Mouse (Mus musculus) limb, embryonic 13.5 days (tissue): ENCODE results near the gene Arid3a. TPM values are rescaled to one million over a fixed set of nuclear protein-coding genes. Genes with fewer than 3 reads are reported as not detected.
"Not testable (repeated sequence)": the region's sequence is repeated elsewhere in the genome, so short reads cannot be mapped to it uniquely, and the experiment has no call there.

Source experiments
- ATAC-seq: fragments of 200-750 bp; cut with Nextera tagmentation; 2 replicates; pipeline ENCODE4 v1.8.0; 2017; ENCODE audit warnings: low read depth, moderate number of reproducible peaks, moderate TSS enrichment; ENCODE audit not compliant: low FRiP score
- H3K27ac ChIP-seq: fragments of 300-500 bp; sonication (generic); 2 replicates; pipeline ENCODE4 v1.5.1; 2015; ENCODE audit warnings: inconsistent platforms, mild to moderate bottlenecking, moderate library complexity
- H3K27me3 ChIP-seq: fragments of 300-500 bp; sonication (generic); 2 replicates; pipeline ENCODE4 v1.6.1; 2015; ENCODE audit warnings: mild to moderate bottlenecking, inconsistent platforms
- H3K36me3 ChIP-seq: fragments of 300-500 bp; sonication (generic); 2 replicates; pipeline ENCODE4 v1.6.1; 2015; ENCODE audit warnings: inconsistent platforms, mild to moderate bottlenecking, moderate library complexity
- H3K4me1 ChIP-seq: fragments of 300-500 bp; sonication (generic); 2 replicates; pipeline ENCODE4 v1.6.1; 2015; ENCODE audit warnings: inconsistent platforms
- H3K4me2 ChIP-seq: fragments of 300-500 bp; sonication (generic); replicated peaks from 2 replicates; pipeline ENCODE4 v1.6.1; 2015; ENCODE audit warnings: inconsistent platforms, mild to moderate bottlenecking, moderate library complexity
- H3K4me3 ChIP-seq: fragments of 300-500 bp; sonication (generic); 2 replicates; pipeline ENCODE4 v1.5.1; 2015; ENCODE audit warnings: moderate library complexity, mild to moderate bottlenecking, inconsistent platforms
- H3K9ac ChIP-seq: fragments of 300-500 bp; sonication (generic); 2 replicates; pipeline ENCODE4 v1.6.1; 2015; ENCODE audit warnings: mild to moderate bottlenecking, inconsistent platforms
- H3K9me3 ChIP-seq: fragments of 300-500 bp; sonication (generic); 2 replicates; pipeline ENCODE4 v1.6.1; 2016; ENCODE audit warnings: inconsistent platforms
- WGBS: fragments of 180-500 bp; shearing (Covaris S2); methylation state at CpG from one replicate; pipeline ENCODE4 v1.1.7; 2015; 5-methylcytosine and 5-hydroxymethylcytosine counted together
- polyA plus RNA-seq: library from polyadenylated mRNA; unstranded; fragments of >200 nt; fragmentation: Nextera tagmentation; extraction: Ambion mirVana; gene quantifications from 2 replicates; pipeline ENCODE4 v1.2.1, GENCODE M21; 2015

The Arid3a gene
- polyA plus RNA-seq, 1 experiment from 2014 or later, result 6.2 TPM

GRCm38 (mm10) chr10:79945507-79946234 lies 18.8 kb downstream of the Arid3a start:
- peak overlapping the region; percentile 32 for H3K4me2 ChIP-seq
- H3K4me1 ChIP-seq, result peaks cover 43% of the 10 kb centered on the region
- ATAC-seq, result peak; percentile 38; the same call in 1 of the 2 replicates
- H3K9me3 ChIP-seq, result no peaks in the 10 kb centered on the region
- H3K27me3 ChIP-seq, result no peaks in the 10 kb centered on the region
- H3K4me3 ChIP-seq, result no peak overlapping the region
- H3K9ac ChIP-seq, result peak overlapping the region; percentile 51
- H3K36me3 ChIP-seq, result peaks cover 63% of the 10 kb centered on the region
- H3K27ac ChIP-seq, result peak overlapping the region; percentile 52; the same call in 1 of the 2 replicates
- 18% methylated on average over 16 of the region's 16 CpGs for WGBS

GRCm38 (mm10) chr10:79946752-79947322 lies 20.0 kb downstream of the Arid3a start:
- H3K4me1 ChIP-seq, result peaks cover 43% of the 10 kb centered on the region
- 0 out of 2 replicates have a peak, but pooled peaks have one; percentile 14 for ATAC-seq
- H3K27ac ChIP-seq, result peak overlapping the region; percentile 16; the same call in 1 of the 2 replicates
- H3K9me3 ChIP-seq, result no peaks in the 10 kb centered on the region
- H3K4me2 ChIP-seq, result peak overlapping the region; percentile 23; the same call in 1 of the 2 replicates
- peaks cover 64% of the 10 kb centered on the region for H3K36me3 ChIP-seq
- H3K27me3 ChIP-seq, result no peaks in the 10 kb centered on the region
- H3K9ac ChIP-seq, result peak overlapping the region; percentile 31
- H3K4me3 ChIP-seq, result no peak overlapping the region
- 22% methylated on average over 7 of the region's 7 CpGs for WGBS

GRCm38 (mm10) chr10:79947502-79947901 lies 20.7 kb downstream of the Arid3a start:
- no peaks in the 10 kb centered on the region for H3K9me3 ChIP-seq
- ATAC-seq, result no peak
- WGBS, result 68% methylated on average over 6 of the region's 6 CpGs
- peaks cover 59% of the 10 kb centered on the region for H3K36me3 ChIP-seq
- H3K4me3 ChIP-seq, result no peak overlapping the region
- H3K27ac ChIP-seq, result no peak overlapping the region
- H3K9ac ChIP-seq, result peak overlapping the region; percentile 31; the same call in 1 of the 2 replicates
- peaks cover 43% of the 10 kb centered on the region for H3K4me1 ChIP-seq
- H3K4me2 ChIP-seq, result 0 out of 2 replicates have a peak overlapping the region, but pooled peaks have one; percentile 1
- H3K27me3 ChIP-seq, result no peaks in the 10 kb centered on the region

- no peak for ATAC-seq
- Histone ChIP-seq H3K4me3 (no peak overlapping the region), H3K9ac (no peak overlapping the region), H3K9me3 (no peaks in the 10 kb centered on the region), H3K27ac (no peak overlapping the region), H3K27me3 (no peaks in the 10 kb centered on the region), H3K36me3 (peaks cover 69% of the 10 kb centered on the region), H3K4me2 (no peak overlapping the region), H3K4me1 (peaks cover 28% of the 10 kb centered on the region)
- 85% methylated on average over 4 of the region's 4 CpGs for WGBS
Observed at GRCm38 (mm10) chr10:79949873-79950272, 23.0 kb downstream of the Arid3a start.

- Histone ChIP-seq H3K4me3 (no peak overlapping the region), H3K9me3 (no peaks in the 10 kb centered on the region), H3K4me2 (no peak overlapping the region), H3K4me1 (peaks cover 27% of the 10 kb centered on the region), H3K36me3 (peaks cover 69% of the 10 kb centered on the region), H3K27me3 (no peaks in the 10 kb centered on the region), H3K9ac (no peak overlapping the region), H3K27ac (no peak overlapping the region)
- WGBS, result 89% methylated on average over 18 of the region's 18 CpGs
- no peak for ATAC-seq
Observed at GRCm38 (mm10) chr10:79950661-79951060, 23.8 kb downstream of the Arid3a start.

- Histone ChIP-seq H3K9ac (0 out of 2 replicates have a peak overlapping the region, but pooled peaks have one; percentile 19), H3K9me3 (no peaks in the 10 kb centered on the region), H3K4me1 (peaks cover 15% of the 10 kb centered on the region), H3K4me2 (no peak overlapping the region), H3K27me3 (no peaks in the 10 kb centered on the region), H3K27ac (peak overlapping the region; percentile 34; the same call in 1 of the 2 replicates), H3K4me3 (no peak overlapping the region), H3K36me3 (peaks cover 44% of the 10 kb centered on the region)
- 78% methylated on average over 6 of the region's 6 CpGs for WGBS
- ATAC-seq, result no peak
Observed at GRCm38 (mm10) chr10:79953946-79954345, 27.1 kb downstream of the Arid3a start.

GRCm38 (mm10) chr10:79955691-79956090 lies 28.8 kb downstream of the Arid3a start:
- H3K4me2 ChIP-seq, result no peak overlapping the region
- no peaks in the 10 kb centered on the region for H3K27me3 ChIP-seq
- peak overlapping the region; percentile 39; the same call in 1 of the 2 replicates for H3K27ac ChIP-seq
- peak overlapping the region; percentile 50; the same call in 1 of the 2 replicates for H3K9ac ChIP-seq
- H3K36me3 ChIP-seq, result peaks cover 27% of the 10 kb centered on the region
- WGBS, result 69% methylated on average over 9 of the region's 9 CpGs
- no peak overlapping the region for H3K4me3 ChIP-seq
- no peak for ATAC-seq
- H3K9me3 ChIP-seq, result no peaks in the 10 kb centered on the region
- peaks cover 17% of the 10 kb centered on the region for H3K4me1 ChIP-seq

GRCm38 (mm10) chr10:79956643-79957154 lies 29.9 kb downstream of the Arid3a start:
- no peak overlapping the region for H3K4me3 ChIP-seq
- no peaks in the 10 kb centered on the region for H3K27me3 ChIP-seq
- 26% methylated on average over 4 of the region's 4 CpGs for WGBS
- ATAC-seq, result no peak
- H3K4me1 ChIP-seq, result peaks cover 23% of the 10 kb centered on the region
- H3K4me2 ChIP-seq, result no peak overlapping the region
- H3K9ac ChIP-seq, result no peak overlapping the region
- H3K9me3 ChIP-seq, result no peaks in the 10 kb centered on the region
- H3K27ac ChIP-seq, result no peak overlapping the region
- peaks cover 19% of the 10 kb centered on the region for H3K36me3 ChIP-seq

GRCm38 (mm10) chr10:79958140-79958816 lies 31.4 kb downstream of the Arid3a start:
- H3K9me3 ChIP-seq, result no peaks in the 10 kb centered on the region
- no peak for ATAC-seq
- H3K4me3 ChIP-seq, result 0 out of 2 replicates have a peak overlapping the region, but pooled peaks have one; percentile 2
- H3K9ac ChIP-seq, result no peak overlapping the region
- H3K36me3 ChIP-seq, result peaks cover 23% of the 10 kb centered on the region
- peaks cover 23% of the 10 kb centered on the region for H3K4me1 ChIP-seq
- H3K27ac ChIP-seq, result no peak overlapping the region
- WGBS, result 11% methylated on average over 21 of the region's 21 CpGs
- H3K4me2 ChIP-seq, result peak overlapping the region; percentile 23
- H3K27me3 ChIP-seq, result no peaks in the 10 kb centered on the region

GRCm38 (mm10) chr10:79959412-79959811 lies 32.6 kb downstream of the Arid3a start:
- peak overlapping the region; percentile 93 for H3K4me2 ChIP-seq

GRCm38 (mm10) chr10:79959847-79960601 lies 33.2 kb downstream of the Arid3a start, which contains the start of gene Wdr18:
TSS of gene Wdr18 (plus strand) at chr10:79960152.
- H3K27ac ChIP-seq, result peak within 1 kb of the TSS; percentile 74
- H3K4me3 ChIP-seq, result peak within 1 kb of the TSS; percentile 100
- under 1% methylated on average over 61 of the region's 61 CpGs for WGBS
- ATAC-seq, result peak; percentile 95
- peak within 1 kb of the TSS; percentile 93 for H3K4me2 ChIP-seq
- H3K9me3 ChIP-seq, result no peaks in the 10 kb centered on the region
- peaks cover 34% of the 10 kb centered on the region for H3K36me3 ChIP-seq
- H3K27me3 ChIP-seq, result no peaks in the 10 kb centered on the region
- peak within 1 kb of the TSS; percentile 89 for H3K9ac ChIP-seq
- H3K4me1 ChIP-seq, result peaks cover 16% of the 10 kb centered on the region

More at GRCm38 (mm10) chr10:79959412-79959811, 32.6 kb downstream of the Arid3a start:
- not testable (repeated sequence) for H3K27ac ChIP-seq, H3K27me3 ChIP-seq, H3K9me3 ChIP-seq, ATAC-seq, H3K9ac ChIP-seq
- WGBS, result 35% methylated on average over 10 of the region's 10 CpGs
- H3K4me1 ChIP-seq, result peaks cover 18% of the 10 kb centered on the region
- H3K4me3 ChIP-seq, result peak overlapping the region; percentile 100
- H3K36me3 ChIP-seq, result peaks cover 28% of the 10 kb centered on the region
